ENCODE assay signal across 15 mouse cellular contexts in genomic region chr8:79112480-79112879, GRCm38 (mm10).
DNase-seq lines count a peak whose midpoint lies in the region; ATAC-seq lines count a peak whose summit lies in the region.
"Had no signal": no experiment of that assay in that cellular context is flagged by ENCODE, and none has a peak within 500 bp of the region (broad histone marks: within the 10 kb centered on the region; RNA-seq: fewer than 3 reads in every experiment).

No protein-coding gene starts in this region.

- intact Hi-C loops in heart, postnatal 10 days (cut with DNase I), result no loop called here

- H3K4me1 ChIP-seq in heart, embryonic 12.5 days (replicated peaks), result peaks cover 19% of the 10 kb centered on the region
- H3K4me1 ChIP-seq in megakaryocyte, embryonic 14.5 days, result peaks cover 6% of the 10 kb centered on the region; the same call in 1 of the 2 replicates

- no peak overlapping the region for H3K9ac ChIP-seq in heart, embryonic 12.5 days

- no peak overlapping the region for H3K4me3 ChIP-seq in heart, embryonic 12.5 days
- peak overlapping the region; percentile 8 for H3K4me3 ChIP-seq in megakaryocyte, embryonic 14.5 days (replicated peaks)
- H3K4me3 ChIP-seq: heart, adult 2 months had no signal

- no peaks in the 10 kb centered on the region for H3K27me3 ChIP-seq in heart, embryonic 12.5 days (replicated peaks)
- no peaks in the 10 kb centered on the region for H3K27me3 ChIP-seq in megakaryocyte, embryonic 14.5 days (replicated peaks)

- no peak overlapping the region for H3K4me2 ChIP-seq in heart, embryonic 12.5 days

- H3K27ac ChIP-seq in heart, embryonic 12.5 days (ENCODE audit: poor library complexity, severe bottlenecking), result no peak overlapping the region
- H3K27ac ChIP-seq: heart, adult 2 months had no signal

- ATAC-seq in heart, embryonic 12.5 days (ENCODE audit: insufficient number of reproducible peaks, low FRiP score), result peak; percentile 43; the same call in 1 of the 2 replicates
- ATAC-seq in megakaryocyte, adult 5-6 weeks (ENCODE audit: poor library complexity, severe bottlenecking), result no peak; the same call in 1 of the 2 replicates
- 0 out of 2 replicates have a peak, but pooled peaks have one; percentile 7 for ATAC-seq in megakaryocyte-erythroid progenitor cell, adult 5-6 weeks (replicated peaks; ENCODE audit: low FRiP score, low TSS enrichment, poor library complexity, severe bottlenecking)
- ATAC-seq: inflammation-experienced regulatory T-cells, adult 6 months; lung, postnatal 0 days had no signal

- WGBS in heart, embryonic 12.5 days, result 92% methylated on average over 18 of the region's 18 CpGs

- no peaks in the 10 kb centered on the region for H3K9me3 ChIP-seq in heart, embryonic 12.5 days (replicated peaks)
- no peaks in the 10 kb centered on the region for H3K9me3 ChIP-seq in megakaryocyte, embryonic 14.5 days

- H3K36me3 ChIP-seq in heart, embryonic 12.5 days, result peaks cover 29% of the 10 kb centered on the region
- peaks cover 51% of the 10 kb centered on the region for H3K36me3 ChIP-seq in megakaryocyte, embryonic 14.5 days (replicated peaks; ENCODE audit: low read length)

- no peak for DNase-seq in heart, postnatal 10 days
- peak; percentile 6 for DNase-seq in c-Kit-positive CD71-positive TER-119-positive erythroid progenitor cells, embryonic 14.5 days (ENCODE audit: low spot score)
- no peak for DNase-seq in gastrocnemius, adult 8-10 months (ENCODE audit: low spot score in 2 of 2)
- no peak for DNase-seq in ovary, postnatal 36 days (ENCODE audit: low spot score)
- DNase-seq: adrenal gland, postnatal 36 days; cerebellum, adult 11 months; heart, adult 2 months; right cerebral cortex, adult 18-20 months; spleen, adult 18-20 months had no signal
